Mouse (Mus musculus) hindbrain, embryonic 11.5 days (tissue): ENCODE measurements around the gene Jak2. TPM values are rescaled to one million over a fixed set of nuclear protein-coding genes. Genes with fewer than 3 reads are reported as not detected.

Experiments
- ATAC-seq: fragments of 200-750 bp; cut with Nextera tagmentation; 2 replicates; pipeline ENCODE4 v1.8.0; 2017; ENCODE audit warnings: mild to moderate bottlenecking, moderate TSS enrichment, moderate library complexity; ENCODE audit not compliant: low FRiP score
- DNase-seq: peaks from one replicate; pipeline ENCODE4 v3.0.0-alpha.2; 2015; ENCODE audit warnings: low spot score
- H3K27ac ChIP-seq: fragments of 300-500 bp; sonication (generic); 2 replicates; pipeline ENCODE4 v1.5.1; 2014; ENCODE audit warnings: mild to moderate bottlenecking, low read depth, low read length
- H3K27me3 ChIP-seq: fragments of 300-500 bp; sonication (generic); 2 replicates; pipeline ENCODE4 v1.6.1; 2014; ENCODE audit warnings: mild to moderate bottlenecking, low read length, moderate library complexity, mixed read lengths; ENCODE audit not compliant: control insufficient read depth, insufficient read depth
- H3K36me3 ChIP-seq: fragments of 300-500 bp; sonication (generic); 2 replicates; pipeline ENCODE4 v1.6.1; 2014; ENCODE audit warnings: mild to moderate bottlenecking, low read length, moderate library complexity, mixed read lengths; ENCODE audit not compliant: control insufficient read depth, insufficient read depth
- H3K4me1 ChIP-seq: fragments of 300-500 bp; sonication (generic); replicated peaks from 2 replicates; pipeline ENCODE4 v1.6.1; 2014; ENCODE audit warnings: low read length, mixed read lengths; ENCODE audit not compliant: control insufficient read depth, insufficient read depth
- H3K4me2 ChIP-seq: fragments of 300-500 bp; sonication (generic); replicated peaks from 2 replicates; pipeline ENCODE4 v1.6.1; 2014; ENCODE audit warnings: mild to moderate bottlenecking, low read depth, low read length
- H3K4me3 ChIP-seq: fragments of 300-500 bp; sonication (generic); 2 replicates; pipeline ENCODE4 v1.5.1; 2014; ENCODE audit warnings: low read depth, low read length
- H3K9ac ChIP-seq: fragments of 300-500 bp; sonication (generic); 2 replicates; pipeline ENCODE4 v1.6.1; 2014; ENCODE audit warnings: low read depth, low read length
- H3K9me3 ChIP-seq: fragments of 300-500 bp; sonication (generic); 2 replicates; pipeline ENCODE4 v1.6.1; 2016; ENCODE audit warnings: low read length; ENCODE audit not compliant: control insufficient read depth
- WGBS: fragments of 180-500 bp; shearing (Covaris S2); extraction: QIAGEN DNeasy Blood & Tissue Kit; methylation state at CpG from one replicate; pipeline ENCODE4 v1.1.7; 2014; 5-methylcytosine and 5-hydroxymethylcytosine counted together
- polyA plus RNA-seq: library from polyadenylated mRNA; unstranded; fragments of >200 nt; fragmentation: Nextera tagmentation; extraction: Ambion mirVana; gene quantifications from 2 replicates; pipeline ENCODE4 v1.2.1, GENCODE M21; 2014

Jak2 gene
- polyA plus RNA-seq, 1 experiment from 2014 or later, result 12.4 TPM

DNA sequence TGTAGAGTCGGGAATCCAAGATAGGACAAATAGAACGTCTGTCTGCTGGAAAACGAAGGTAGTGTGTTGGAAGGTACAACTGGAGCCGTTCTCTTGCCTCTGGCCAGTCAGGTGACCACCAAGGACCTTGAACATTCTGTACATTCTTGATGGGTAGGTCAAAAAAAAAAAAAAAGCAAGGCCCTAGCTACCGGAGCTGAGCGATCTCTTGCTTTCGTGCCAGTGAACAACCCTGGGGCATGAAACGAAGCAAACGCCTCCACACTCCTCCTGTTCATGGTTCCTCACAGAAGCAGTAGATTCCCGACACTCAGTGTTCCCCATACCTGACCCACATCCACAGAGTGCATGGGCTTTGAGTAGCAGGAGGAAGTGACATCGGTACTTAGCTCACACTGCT lies 104.7 kb downstream of the Jak2 start:
- Histone ChIP-seq H3K9ac (no peak overlapping the region), H3K27me3 (no peaks in the 10 kb centered on the region), H3K36me3 (no peaks in the 10 kb centered on the region), H3K9me3 (no peaks in the 10 kb centered on the region), H3K4me2 (no peak overlapping the region), H3K4me3 (no peak overlapping the region), H3K27ac (no peak overlapping the region), H3K4me1 (no peaks in the 10 kb centered on the region)
- WGBS, result 85% methylated on average over 11 of the region's 11 CpGs
- ATAC-seq, result no peak
- no peak for DNase-seq

DNA sequence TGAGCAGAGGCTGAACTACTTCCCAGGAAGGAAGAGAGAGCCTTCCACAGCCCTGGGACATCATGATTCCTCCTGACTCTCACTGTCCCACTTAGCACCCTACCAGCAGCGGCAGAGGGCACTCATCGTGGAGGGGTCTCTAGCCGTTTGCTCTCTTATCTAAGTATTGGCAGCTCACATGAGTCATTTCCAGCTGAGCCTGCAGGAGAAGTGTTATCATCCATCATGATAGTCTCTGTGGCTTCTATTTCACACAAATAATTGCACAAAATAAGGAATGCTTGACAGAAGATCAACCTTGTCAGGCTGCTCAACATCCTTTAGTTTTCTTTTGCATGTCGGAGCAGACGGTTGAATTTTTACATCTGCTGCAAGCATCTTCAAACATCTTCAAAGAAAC lies 108.6 kb downstream of the Jak2 start:
- DNase-seq, result no peak
- no peak overlapping the region for H3K27ac ChIP-seq
- H3K36me3 ChIP-seq, result no peaks in the 10 kb centered on the region
- no peaks in the 10 kb centered on the region for H3K4me1 ChIP-seq
- no peak for ATAC-seq
- no peaks in the 10 kb centered on the region for H3K9me3 ChIP-seq
- H3K9ac ChIP-seq, result 0 out of 2 replicates have a peak overlapping the region, but pooled peaks have one; percentile 11
- H3K27me3 ChIP-seq, result no peaks in the 10 kb centered on the region
- no peak overlapping the region for H3K4me3 ChIP-seq
- H3K4me2 ChIP-seq, result no peak overlapping the region
- WGBS, result 85% methylated on average over 5 of the region's 5 CpGs

DNA sequence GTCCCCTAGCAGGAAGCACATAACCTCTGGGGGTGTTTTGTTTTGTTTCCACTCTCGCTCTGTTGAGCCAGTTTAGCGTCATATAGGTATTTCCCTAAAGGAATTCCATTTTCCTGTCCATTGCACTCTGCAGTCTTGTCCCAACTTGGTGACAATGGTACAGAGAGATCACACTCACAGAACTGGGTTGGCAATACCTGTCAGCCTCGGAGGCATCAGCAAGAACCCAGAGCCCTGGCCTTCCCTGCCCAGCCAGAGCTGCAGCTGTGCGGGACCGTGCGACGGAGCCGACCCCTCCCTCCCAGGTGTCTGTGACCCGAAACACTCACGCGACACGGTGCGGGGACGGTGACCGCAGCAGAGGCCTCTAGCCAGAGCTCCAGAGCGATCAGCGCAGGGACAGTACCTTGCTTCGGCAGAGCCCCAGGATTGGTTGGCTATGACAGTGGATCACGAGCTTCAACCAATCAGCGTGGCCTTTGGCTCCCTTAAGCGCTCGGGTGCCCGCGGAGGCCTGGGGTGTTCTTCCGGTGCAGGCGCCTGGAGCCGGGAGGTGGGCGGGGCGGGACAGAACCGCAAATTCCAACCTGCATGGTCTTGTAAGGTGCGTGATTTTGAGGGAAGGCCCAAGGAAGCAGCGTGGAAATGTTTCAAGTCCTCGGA lies 110.0 kb downstream of the Jak2 start:
- Histone ChIP-seq H3K9me3 (no peaks in the 10 kb centered on the region), H3K27ac (no peak overlapping the region), H3K9ac (peak overlapping the region; percentile 71), H3K4me2 (peak overlapping the region; percentile 65), H3K4me1 (no peaks in the 10 kb centered on the region), H3K27me3 (no peaks in the 10 kb centered on the region), H3K36me3 (no peaks in the 10 kb centered on the region), H3K4me3 (peak overlapping the region; percentile 52)
- DNase-seq, result peak; percentile 85
- WGBS, result 3% methylated on average over 33 of the region's 33 CpGs
- peak; percentile 100 for ATAC-seq

DNA sequence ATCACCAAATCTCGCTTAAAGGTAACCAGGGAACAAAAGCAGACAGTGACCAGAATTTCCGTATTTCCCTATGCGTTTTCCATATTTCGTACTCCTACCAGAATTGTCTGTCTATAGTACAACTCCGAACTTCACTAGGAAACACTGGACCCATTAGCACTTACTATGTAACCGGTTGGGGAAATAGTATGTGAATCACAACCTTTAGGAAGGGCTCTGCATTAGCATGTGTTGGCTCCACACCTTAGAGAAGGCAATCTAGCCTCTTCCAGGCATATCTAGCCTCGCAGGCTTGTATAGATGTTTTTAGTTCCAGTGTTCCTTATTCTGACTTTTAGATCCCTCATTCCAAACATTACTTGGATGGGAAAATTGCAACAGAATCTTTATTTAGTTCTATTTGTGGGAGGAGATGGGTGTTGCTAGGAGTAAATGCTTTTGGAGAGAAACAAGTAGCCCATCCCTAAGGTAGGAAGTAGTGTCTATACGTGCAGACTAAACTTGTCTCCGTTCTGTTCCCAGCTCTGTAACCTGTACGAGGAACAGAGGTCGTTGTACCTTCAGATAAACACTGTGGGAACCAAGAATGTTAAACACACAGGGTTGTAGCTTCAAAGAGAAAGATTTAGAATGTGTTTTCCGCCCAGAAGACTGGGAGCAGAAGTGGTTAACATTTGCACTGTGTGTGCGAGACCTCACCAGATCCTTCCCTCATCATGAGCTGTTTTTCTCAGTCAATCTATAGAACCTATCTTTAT lies 110.7 kb downstream of the Jak2 start:
- H3K27me3 ChIP-seq, result no peaks in the 10 kb centered on the region
- peak overlapping the region; percentile 65 for H3K4me2 ChIP-seq
- no peak overlapping the region for H3K27ac ChIP-seq
- H3K4me1 ChIP-seq, result peaks cover 1% of the 10 kb centered on the region; the same call in 1 of the 2 replicates
- ATAC-seq (peak; percentile 46), DNase-seq (no peak)
- peak overlapping the region; percentile 52 for H3K4me3 ChIP-seq
- no peaks in the 10 kb centered on the region for H3K9me3 ChIP-seq
- peak overlapping the region; percentile 13; the same call in 1 of the 2 replicates for H3K9ac ChIP-seq
- no peaks in the 10 kb centered on the region for H3K36me3 ChIP-seq
- WGBS, result 49% methylated on average over 13 of the region's 13 CpGs

Other genes with a start within 250 kb of the Jak2 start
- gene Ak3, start 203.9 kb upstream of the Jak2 start, polyA plus RNA-seq, result 82.4 and 83.5 TPM in 2 replicates
- gene Rcl1, start 150.5 kb upstream of the Jak2 start, polyA plus RNA-seq, result 44.7 and 51.1 TPM in 2 replicates
- 7.9 and 8.6 TPM in 2 replicates for gene Insl6, start 73.5 kb downstream of the Jak2 start, polyA plus RNA-seq
- 0.32 and 0.67 TPM in 2 replicates for gene Rln1, start 82.8 kb downstream of the Jak2 start, polyA plus RNA-seq
- gene Plgrkt, start 115.6 kb downstream of the Jak2 start, polyA plus RNA-seq, result 60.7 and 68.4 TPM in 2 replicates
- 0.38 and 0.39 TPM in 2 replicates for gene Cd274, start 115.6 kb downstream of the Jak2 start, polyA plus RNA-seq
- gene Pdcd1lg2, start 159.1 kb downstream of the Jak2 start, polyA plus RNA-seq, result not detected in 2 replicates